Mouse (Mus musculus): Measurements from ENCODE around the gene Psmb7. TPM values are rescaled to one million over a fixed set of nuclear protein-coding genes. Genes with fewer than 3 reads are reported as not detected.

The Psmb7 gene
- polyA plus RNA-seq, 1 experiment from 2014 or later: 310 TPM

- H3K4me2 ChIP-seq (replicated peaks): no peak overlapping the region
- no peak for ATAC-seq
- peaks cover 7% of the 10 kb centered on the region; the same call in 1 of the 2 replicates for H3K36me3 ChIP-seq
- WGBS: 88% methylated on average over 6 of the region's 6 CpGs
- H3K27me3 ChIP-seq: no peaks in the 10 kb centered on the region
- no peak overlapping the region for H3K27ac ChIP-seq
- no peaks in the 10 kb centered on the region for H3K9me3 ChIP-seq
- H3K4me3 ChIP-seq (replicated peaks): no peak overlapping the region
- no peak overlapping the region for H3K9ac ChIP-seq (replicated peaks)
- H3K4me1 ChIP-seq (replicated peaks): peaks cover 74% of the 10 kb centered on the region
Measured at GRCm38 (mm10) chr2:38612596-38612995, 31.3 kb downstream of the Psmb7 start.

DNA sequence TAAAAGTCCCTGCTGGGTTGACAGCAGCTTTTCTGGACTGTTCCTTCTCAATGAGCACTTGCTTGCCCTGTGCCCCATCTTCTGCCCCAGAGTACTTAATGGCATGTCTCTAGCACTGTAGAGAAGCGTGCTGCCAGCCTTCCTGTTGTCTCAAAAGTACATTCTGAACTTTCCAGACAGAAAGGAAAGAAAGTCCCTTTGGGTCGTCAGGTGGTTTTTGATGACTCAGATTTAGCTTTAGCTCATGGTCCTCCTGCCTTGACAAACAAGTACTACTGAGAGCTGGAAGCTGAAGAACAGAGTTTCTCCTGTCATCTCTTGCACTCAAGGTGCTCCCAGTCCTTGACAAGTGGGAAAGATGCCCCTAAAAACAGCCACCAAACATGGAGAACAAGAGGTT lies 33.7 kb downstream of the Psmb7 start:
- Histone ChIP-seq H3K4me3 (replicated peaks) (no peak overlapping the region), H3K4me2 (replicated peaks) (no peak overlapping the region), H3K27ac (peak overlapping the region; percentile 81), H3K9me3 (no peaks in the 10 kb centered on the region), H3K9ac (replicated peaks) (no peak overlapping the region), H3K27me3 (no peaks in the 10 kb centered on the region), H3K4me1 (replicated peaks) (peaks cover 56% of the 10 kb centered on the region), H3K36me3 (peaks cover 9% of the 10 kb centered on the region; the same call in 1 of the 2 replicates)
- ATAC-seq: no peak
- WGBS: 94% methylated on average over 2 of the region's 2 CpGs

GRCm38 (mm10) chr2:38609310-38609709 lies 34.6 kb downstream of the Psmb7 start:
- Histone ChIP-seq H3K4me1 (replicated peaks) (peaks cover 48% of the 10 kb centered on the region), H3K4me2 (replicated peaks) (no peak overlapping the region)

GRCm38 (mm10) chr2:38608831-38609309 lies 35.0 kb downstream of the Psmb7 start:
- Histone ChIP-seq H3K27me3 (no peaks in the 10 kb centered on the region), H3K4me1 (replicated peaks) (peaks cover 46% of the 10 kb centered on the region), H3K4me2 (replicated peaks) (no peak overlapping the region), H3K36me3 (peaks cover 9% of the 10 kb centered on the region; the same call in 1 of the 2 replicates), H3K9me3 (no peaks in the 10 kb centered on the region), H3K27ac (peak overlapping the region; percentile 81), H3K9ac (replicated peaks) (0 out of 2 replicates have a peak overlapping the region, but pooled peaks have one; percentile 10), H3K4me3 (replicated peaks) (no peak overlapping the region)
- WGBS: 58% methylated on average over 5 of the region's 5 CpGs
- ATAC-seq: peak; percentile 59

More at GRCm38 (mm10) chr2:38609310-38609709, 34.6 kb downstream of the Psmb7 start:
- Histone ChIP-seq H3K36me3 (peaks cover 9% of the 10 kb centered on the region; the same call in 1 of the 2 replicates), H3K27me3 (no peaks in the 10 kb centered on the region), H3K4me3 (replicated peaks) (no peak overlapping the region), H3K27ac (peak overlapping the region; percentile 81), H3K9me3 (no peaks in the 10 kb centered on the region), H3K9ac (replicated peaks) (no peak overlapping the region)
- peak; percentile 84 for ATAC-seq
- WGBS: 25% methylated on average over 11 of the region's 11 CpGs

DNA sequence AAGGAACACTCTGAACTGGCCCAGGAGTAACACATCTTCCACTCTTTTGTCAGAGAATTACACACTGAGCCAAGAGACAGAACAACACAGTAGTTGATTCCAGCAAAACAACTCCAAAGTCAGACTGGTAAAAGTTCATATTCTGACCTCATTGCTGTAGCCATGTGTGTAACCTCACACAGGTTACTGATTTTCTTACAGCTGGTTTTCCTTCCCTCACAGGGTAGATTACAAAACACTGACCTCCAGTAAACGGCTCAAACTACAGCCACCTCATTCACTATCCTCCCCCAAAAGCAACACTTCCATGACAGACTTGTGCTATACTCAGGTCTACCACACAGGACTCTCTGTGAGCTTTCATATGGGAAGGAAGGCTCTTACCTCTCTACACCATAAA lies 36.2 kb downstream of the Psmb7 start:
- H3K27me3 ChIP-seq: no peaks in the 10 kb centered on the region
- 87% methylated on average over 1 of the region's 1 CpGs for WGBS
- H3K4me1 ChIP-seq (replicated peaks): peaks cover 49% of the 10 kb centered on the region
- H3K36me3 ChIP-seq: peaks cover 4% of the 10 kb centered on the region; the same call in 1 of the 2 replicates
- H3K4me3 ChIP-seq (replicated peaks): no peak overlapping the region
- peak overlapping the region; percentile 81 for H3K27ac ChIP-seq
- no peak for ATAC-seq
- H3K9me3 ChIP-seq: no peaks in the 10 kb centered on the region
- no peak overlapping the region for H3K9ac ChIP-seq (replicated peaks)
- H3K4me2 ChIP-seq (replicated peaks): no peak overlapping the region

DNA sequence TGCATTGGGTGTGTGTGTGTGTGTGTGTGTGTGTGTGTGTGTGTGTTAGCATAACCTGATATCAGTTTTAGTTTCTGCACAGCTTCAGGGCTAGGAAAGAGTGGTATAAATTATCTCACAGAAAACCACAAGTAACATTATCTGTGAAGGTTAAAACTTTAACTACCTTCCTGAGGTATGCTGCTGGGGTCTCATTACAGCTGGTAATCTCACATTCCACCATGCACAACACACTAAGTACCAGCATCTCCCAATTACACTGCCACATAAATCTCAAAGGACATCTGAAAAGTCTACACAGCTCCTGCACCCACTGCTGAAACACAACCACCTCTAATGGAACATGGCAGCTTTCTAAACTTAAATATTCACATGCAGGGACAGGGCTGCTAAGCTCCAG lies 43.0 kb downstream of the Psmb7 start:
- no peak overlapping the region for H3K27ac ChIP-seq
- no peaks in the 10 kb centered on the region for H3K27me3 ChIP-seq
- H3K9me3 ChIP-seq: no peaks in the 10 kb centered on the region
- no peak overlapping the region for H3K9ac ChIP-seq (replicated peaks)
- H3K4me3 ChIP-seq (replicated peaks): no peak overlapping the region
- H3K36me3 ChIP-seq: no peaks in the 10 kb centered on the region
- H3K4me1 ChIP-seq (replicated peaks): peaks cover 18% of the 10 kb centered on the region
- no peak for ATAC-seq
- no peak overlapping the region for H3K4me2 ChIP-seq (replicated peaks)

GRCm38 (mm10) chr2:38598395-38598794 lies 45.5 kb downstream of the Psmb7 start:
- H3K4me1 ChIP-seq (replicated peaks): peaks cover 30% of the 10 kb centered on the region
- no peak overlapping the region for H3K4me3 ChIP-seq (replicated peaks)
- no peaks in the 10 kb centered on the region for H3K36me3 ChIP-seq
- no peaks in the 10 kb centered on the region for H3K27me3 ChIP-seq
- H3K9ac ChIP-seq (replicated peaks): no peak overlapping the region
- H3K27ac ChIP-seq: no peak overlapping the region
- H3K9me3 ChIP-seq: no peaks in the 10 kb centered on the region
- WGBS: 93% methylated on average over 2 of the region's 2 CpGs
- no peak for ATAC-seq
- H3K4me2 ChIP-seq (replicated peaks): no peak overlapping the region

DNA sequence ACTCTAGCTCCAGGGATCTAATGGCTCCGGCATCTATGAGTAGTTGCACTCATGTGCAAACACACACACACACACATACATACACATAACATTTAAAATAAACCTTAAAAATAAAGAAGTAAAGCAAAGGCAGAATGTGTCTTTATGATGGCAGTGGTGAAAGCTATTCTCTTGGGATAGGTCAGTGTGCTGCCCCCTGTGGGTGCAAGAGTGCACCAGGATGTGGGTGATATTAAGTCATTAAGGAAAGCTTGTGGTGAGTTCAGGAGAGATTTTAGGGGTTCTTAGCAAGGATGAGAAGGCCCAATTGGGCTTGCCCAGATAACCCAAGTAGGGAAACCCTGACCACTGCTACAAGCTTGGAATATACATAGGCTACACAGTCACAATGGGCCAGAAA lies 46.0 kb downstream of the Psmb7 start:
- H3K4me3 ChIP-seq (replicated peaks): no peak overlapping the region
- H3K9me3 ChIP-seq: no peaks in the 10 kb centered on the region
- H3K27me3 ChIP-seq: no peaks in the 10 kb centered on the region
- 97% methylated on average over 1 of the region's 1 CpGs for WGBS
- peaks cover 30% of the 10 kb centered on the region for H3K4me1 ChIP-seq (replicated peaks)
- H3K36me3 ChIP-seq: no peaks in the 10 kb centered on the region
- ATAC-seq: no peak
- H3K4me2 ChIP-seq (replicated peaks): no peak overlapping the region
- H3K9ac ChIP-seq (replicated peaks): no peak overlapping the region
- H3K27ac ChIP-seq: no peak overlapping the region

GRCm38 (mm10) chr2:38594874-38595273 lies 49.0 kb downstream of the Psmb7 start:
- no peak overlapping the region for H3K4me3 ChIP-seq (replicated peaks)
- 63% methylated on average over 7 of the region's 7 CpGs for WGBS
- H3K9ac ChIP-seq (replicated peaks): no peak overlapping the region
- no peaks in the 10 kb centered on the region for H3K27me3 ChIP-seq
- ATAC-seq: no peak
- H3K4me2 ChIP-seq (replicated peaks): no peak overlapping the region
- H3K27ac ChIP-seq: peak overlapping the region; percentile 7; the same call in 1 of the 2 replicates
- H3K4me1 ChIP-seq (replicated peaks): peaks cover 37% of the 10 kb centered on the region
- peaks cover 12% of the 10 kb centered on the region for H3K36me3 ChIP-seq
- no peaks in the 10 kb centered on the region for H3K9me3 ChIP-seq

GRCm38 (mm10) chr2:38591751-38592459 lies 52.0 kb downstream of the Psmb7 start:
- H3K9ac ChIP-seq (replicated peaks): no peak overlapping the region
- no peak overlapping the region for H3K4me2 ChIP-seq (replicated peaks)
- peaks cover 36% of the 10 kb centered on the region for H3K36me3 ChIP-seq
- WGBS: 50% methylated on average over 6 of the region's 6 CpGs
- no peaks in the 10 kb centered on the region for H3K9me3 ChIP-seq
- H3K27ac ChIP-seq: peak overlapping the region; percentile 44
- no peak overlapping the region for H3K4me3 ChIP-seq (replicated peaks)
- ATAC-seq: peak; percentile 72; the same call in 1 of the 2 replicates
- H3K4me1 ChIP-seq (replicated peaks): peaks cover 44% of the 10 kb centered on the region
- no peaks in the 10 kb centered on the region for H3K27me3 ChIP-seq

- Histone ChIP-seq H3K4me2 (replicated peaks) (no peak overlapping the region), H3K27ac (no peak overlapping the region), H3K4me1 (replicated peaks) (peaks cover 55% of the 10 kb centered on the region), H3K9ac (replicated peaks) (no peak overlapping the region), H3K4me3 (replicated peaks) (no peak overlapping the region), H3K36me3 (peaks cover 36% of the 10 kb centered on the region), H3K9me3 (no peaks in the 10 kb centered on the region), H3K27me3 (no peaks in the 10 kb centered on the region)
- WGBS: 76% methylated on average over 6 of the region's 6 CpGs
- ATAC-seq: no peak
Measured at GRCm38 (mm10) chr2:38586733-38587132, 57.2 kb downstream of the Psmb7 start.

DNA sequence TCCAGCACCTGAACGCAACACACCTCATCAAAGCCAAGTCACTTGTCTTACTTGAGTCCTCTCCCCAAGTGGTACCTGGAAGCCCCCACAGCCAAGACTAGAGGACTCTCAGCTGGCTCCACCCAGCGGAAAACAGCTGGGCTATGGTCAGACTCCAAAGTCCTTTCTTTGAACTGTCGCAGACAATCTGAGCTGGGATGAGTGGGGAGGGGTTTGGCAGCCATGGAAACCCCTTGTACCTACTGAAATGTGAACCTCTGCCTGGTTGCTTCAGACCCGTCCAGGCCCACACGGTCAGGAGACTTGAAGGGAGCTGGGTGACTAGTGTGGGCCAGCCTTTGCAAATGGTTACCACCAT lies 58.5 kb downstream of the Psmb7 start:
- H3K27ac ChIP-seq: peak overlapping the region; percentile 91
- peaks cover 35% of the 10 kb centered on the region for H3K36me3 ChIP-seq
- no peak overlapping the region for H3K4me3 ChIP-seq (replicated peaks)
- no peaks in the 10 kb centered on the region for H3K27me3 ChIP-seq
- H3K9me3 ChIP-seq: no peaks in the 10 kb centered on the region
- 0 out of 2 replicates have a peak overlapping the region, but pooled peaks have one; percentile 2 for H3K4me2 ChIP-seq (replicated peaks)
- WGBS: 7% methylated on average over 5 of the region's 5 CpGs
- H3K4me1 ChIP-seq (replicated peaks): peaks cover 53% of the 10 kb centered on the region
- peak; percentile 58 for ATAC-seq
- no peak overlapping the region for H3K9ac ChIP-seq (replicated peaks)
